Mouse (Mus musculus) embryonic fibroblast, embryonic 13.5 days (primary cell): ENCODE data around the gene Dmp1. TPM values are rescaled to one million over a fixed set of nuclear protein-coding genes. Genes with fewer than 3 reads are reported as not detected.

Source experiments
- H3K27ac ChIP-seq: 2 replicates; pipeline ENCODE4 v1.5.1; 2012; ENCODE audit warnings: low read length, control low read depth, inconsistent platforms; ENCODE audit not compliant: insufficient read depth
- H3K4me1 ChIP-seq: 2 replicates; pipeline ENCODE4 v1.6.1; 2011; ENCODE audit warnings: low read length; ENCODE audit not compliant: control insufficient read depth, insufficient read depth
- H3K4me3 ChIP-seq: 2 replicates; pipeline ENCODE4 v1.5.1; 2011; ENCODE audit warnings: mild to moderate bottlenecking, control low read depth, low read length; ENCODE audit not compliant: insufficient read depth
- CTCF ChIP-seq: IDR thresholded peaks from 2 replicates; pipeline ENCODE4 v1.5.1; 2011; ENCODE audit warnings: mild to moderate bottlenecking, control low read depth, low read length, moderate library complexity, borderline replicate concordance; ENCODE audit not compliant: insufficient read depth
- POLR2A ChIP-seq: IDR thresholded peaks from 2 replicates; pipeline ENCODE4 v1.6.1; 2011; ENCODE audit warnings: low read depth, mild to moderate bottlenecking, control low read depth, low read length, moderate library complexity
- polyA plus RNA-seq: library from polyadenylated mRNA; stranded (reverse); fragments of >200 nt; gene quantifications from 2 replicates; pipeline ENCODE4 v1.2.4, GENCODE M21; 2011; ENCODE audit warnings: low read depth; ENCODE audit not compliant: missing spikeins, insufficient read length

The Dmp1 gene
- polyA plus RNA-seq = 0.25 TPM in 1 of 2 replicates, not detected in the other

- TF ChIP-seq CTCF (no peak), POLR2A (no peak)
- Histone ChIP-seq H3K27ac (no peak within 1 kb of the TSS), H3K4me1 (no peaks in the 10 kb centered on the region), H3K4me3 (no peak within 1 kb of the TSS)
Measured at GRCm38 (mm10) chr5:104202351-104202750, at the start of gene Dmp1. Gene Dmp1 (plus strand): TSS chr5:104202613.

- peaks cover 2% of the 10 kb centered on the region; the same call in 1 of the 2 replicates for H3K4me1 ChIP-seq
- no peak overlapping the region for H3K4me3 ChIP-seq
- TF ChIP-seq CTCF (no peak), POLR2A (no peak)
- no peak overlapping the region for H3K27ac ChIP-seq
Measured at GRCm38 (mm10) chr5:104157701-104158100, 44.7 kb upstream of the Dmp1 start.

GRCm38 (mm10) chr5:104158332-104159052, 43.9 kb upstream of the Dmp1 start:
- no peak for TF ChIP-seq POLR2A
- H3K4me1 ChIP-seq = peaks cover 2% of the 10 kb centered on the region; the same call in 1 of the 2 replicates
- 0 out of 2 replicates have a peak overlapping the region, but pooled peaks have one; percentile 41 for H3K27ac ChIP-seq
- no peak overlapping the region for H3K4me3 ChIP-seq

- Histone ChIP-seq H3K4me3 (no peak overlapping the region), H3K4me1 (peaks cover 2% of the 10 kb centered on the region; the same call in 1 of the 2 replicates), H3K27ac (no peak overlapping the region)
- TF ChIP-seq POLR2A (no peak), CTCF (no peak)
Measured at GRCm38 (mm10) chr5:104160581-104160980, 41.8 kb upstream of the Dmp1 start.

- H3K4me3 ChIP-seq = no peak overlapping the region
- peaks cover 2% of the 10 kb centered on the region; the same call in 1 of the 2 replicates for H3K4me1 ChIP-seq
- no peak for TF ChIP-seq CTCF
- no peak for TF ChIP-seq POLR2A
- no peak overlapping the region for H3K27ac ChIP-seq
Measured at GRCm38 (mm10) chr5:104161390-104161789, 41.0 kb upstream of the Dmp1 start.

- no peaks in the 10 kb centered on the region for H3K4me1 ChIP-seq
- TF ChIP-seq CTCF = no peak
- TF ChIP-seq POLR2A = no peak
- H3K27ac ChIP-seq = no peak overlapping the region
- H3K4me3 ChIP-seq = no peak overlapping the region
Measured at GRCm38 (mm10) chr5:104163536-104163935, 38.9 kb upstream of the Dmp1 start.

- H3K27ac ChIP-seq = no peak within 1 kb of the TSS
- H3K4me3 ChIP-seq = no peak within 1 kb of the TSS
- H3K4me1 ChIP-seq = no peaks in the 10 kb centered on the region
- TF ChIP-seq POLR2A (no peak), CTCF (no peak)
Measured at GRCm38 (mm10) chr5:104170412-104170811, 32.0 kb upstream of the Dmp1 start, which contains the start of gene Dspp. Gene Dspp (plus strand): TSS chr5:104170712.

GRCm38 (mm10) chr5:104173094-104173493, 29.3 kb upstream of the Dmp1 start:
- Histone ChIP-seq H3K4me3 (no peak overlapping the region), H3K27ac (no peak overlapping the region)
- TF ChIP-seq CTCF = no peak
- TF ChIP-seq POLR2A = no peak

GRCm38 (mm10) chr5:104183743-104184142, 18.7 kb upstream of the Dmp1 start:
- TF ChIP-seq POLR2A (no peak), CTCF (no peak)
- H3K27ac ChIP-seq = no peak overlapping the region
- H3K4me1 ChIP-seq = no peaks in the 10 kb centered on the region
- H3K4me3 ChIP-seq = no peak overlapping the region

More at GRCm38 (mm10) chr5:104173094-104173493, 29.3 kb upstream of the Dmp1 start:
- no peaks in the 10 kb centered on the region for H3K4me1 ChIP-seq

GRCm38 (mm10) chr5:104187281-104187680, 15.1 kb upstream of the Dmp1 start:
- TF ChIP-seq CTCF (no peak), POLR2A (no peak)
- Histone ChIP-seq H3K4me1 (no peaks in the 10 kb centered on the region), H3K27ac (peak overlapping the region; percentile 47), H3K4me3 (no peak overlapping the region)
